Mouse (Mus musculus) MEL (cell line): ENCODE data around the gene Med12l.

Experiments used
- CTCF ChIP-seq, 3 experiments: IDR thresholded peaks in 2 of 3; conservative IDR thresholded peaks in 1 of 3; 2 replicates each; pipeline ENCODE4 v1.5.1; 2011 to 2012; ENCODE audit warnings: low read length in 3 of 3, low read depth in 2 of 3, mild to moderate bottlenecking in 2 of 3, improper control_type of control experiment in 1 of 3, inconsistent platforms in 1 of 3, mixed read lengths in 1 of 3, moderate library complexity in 1 of 3; ENCODE audit not compliant: control insufficient read depth in 1 of 3, insufficient read depth in 1 of 3, poor library complexity in 1 of 3, severe bottlenecking in 1 of 3
- EP300 ChIP-seq, 2 experiments: IDR thresholded peaks; 2 replicates each; pipeline ENCODE4 v1.6.1; 2011; ENCODE audit warnings: improper control_type of control experiment in 2 of 2, low read length in 2 of 2, low read depth in 1 of 2, mild to moderate bottlenecking in 1 of 2
- MAX ChIP-seq: IDR thresholded peaks from 2 replicates; pipeline ENCODE4 v1.6.1; 2011; ENCODE audit warnings: low read length, improper control_type of control experiment
- MYC ChIP-seq: IDR thresholded peaks from 2 replicates; pipeline ENCODE4 v1.6.1; 2011; ENCODE audit warnings: low read depth, mild to moderate bottlenecking, low read length, improper control_type of control experiment, moderate library complexity
- NRF1 ChIP-seq: IDR thresholded peaks from 2 replicates; pipeline ENCODE4 v1.6.1; 2014; ENCODE audit warnings: low read depth, mild to moderate bottlenecking, inconsistent platforms, low read length, improper control_type of control experiment, moderate library complexity; ENCODE audit not compliant: poor library complexity, insufficient read depth, severe bottlenecking
- POLR2A ChIP-seq, 2 experiments: IDR thresholded peaks; 2 replicates each; pipeline ENCODE4 v1.6.1; 2011 to 2012; ENCODE audit warnings: low read length in 2 of 2, mild to moderate bottlenecking in 2 of 2, control low read depth in 1 of 2, improper control_type of control experiment in 1 of 2, low read depth in 1 of 2, moderate library complexity in 1 of 2; ENCODE audit not compliant: control insufficient read depth in 1 of 2, insufficient read depth in 1 of 2, poor library complexity in 1 of 2
- SMC3 ChIP-seq: IDR thresholded peaks from 2 replicates; pipeline ENCODE4 v1.6.1; 2011; ENCODE audit warnings: low read depth, low read length, improper control_type of control experiment
- TAL1 ChIP-seq: IDR thresholded peaks from 2 replicates; pipeline ENCODE4 v1.6.1; 2012; ENCODE audit warnings: mild to moderate bottlenecking, inconsistent platforms, low read length, moderate library complexity, mixed read lengths
- TCF12 ChIP-seq: IDR thresholded peaks from 2 replicates; pipeline ENCODE4 v1.6.1; 2014; ENCODE audit warnings: low read depth, mild to moderate bottlenecking, inconsistent platforms, low read length, improper control_type of control experiment, moderate library complexity
- USF1 ChIP-seq: IDR thresholded peaks from 2 replicates; pipeline ENCODE4 v1.6.1; 2014; ENCODE audit warnings: low read depth, mild to moderate bottlenecking, inconsistent platforms, low read length, improper control_type of control experiment, moderate library complexity

DNA sequence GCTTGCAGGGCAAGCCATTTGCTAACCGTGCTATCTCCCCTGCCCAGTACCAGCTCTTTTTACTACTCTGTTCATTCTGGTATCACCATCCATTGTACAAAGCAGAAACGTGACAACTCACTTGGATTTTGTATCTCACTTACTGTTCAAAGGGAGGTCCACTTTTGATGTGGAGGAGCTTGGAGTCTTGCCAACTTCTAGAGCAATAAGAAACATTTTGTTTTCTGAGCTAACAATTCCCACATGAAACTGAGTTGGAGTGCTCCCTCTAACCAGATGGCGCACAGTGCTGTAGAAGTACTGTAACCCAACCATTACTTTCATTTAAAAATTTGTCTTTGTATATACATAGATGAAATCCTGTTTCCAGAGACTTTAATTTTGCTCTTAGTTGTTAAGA lies 225.3 kb downstream of the Med12l start:
- no peak for TF ChIP-seq POLR2A (IDR thresholded peaks at IDR 0.05; ENCODE audit: control insufficient read depth in 1 of 2, insufficient read depth in 1 of 2, low read depth in 1 of 2, low read length in 2 of 2, poor library complexity in 1 of 2)
- no peak for TF ChIP-seq MYC
- no peak for TF ChIP-seq EP300 (IDR thresholded peaks at IDR 0.05; ENCODE audit: low read depth in 1 of 2, low read length in 2 of 2)
- no peak for TF ChIP-seq CTCF (IDR thresholded peaks at IDR 0.05 in 2 of 3, conservative IDR thresholded peaks at IDR 0.05 in 1 of 3; ENCODE audit: control insufficient read depth in 1 of 3, insufficient read depth in 1 of 3, low read depth in 2 of 3, low read length in 3 of 3, poor library complexity in 1 of 3, severe bottlenecking in 1 of 3)
- TF ChIP-seq TCF12, result no peak
- no peak for TF ChIP-seq MAX
- no peak for TF ChIP-seq SMC3
- TF ChIP-seq TAL1, result no peak
- TF ChIP-seq USF1, result no peak
- TF ChIP-seq NRF1, result no peak
